Mouse (Mus musculus): ENCODE results near the gene Saal1. TPM values are rescaled to one million over a fixed set of nuclear protein-coding genes. Genes with fewer than 3 reads are reported as not detected.

Saal1 gene
- polyA plus RNA-seq, 1 experiment from 2014 or later, result 19.0 TPM

DNA sequence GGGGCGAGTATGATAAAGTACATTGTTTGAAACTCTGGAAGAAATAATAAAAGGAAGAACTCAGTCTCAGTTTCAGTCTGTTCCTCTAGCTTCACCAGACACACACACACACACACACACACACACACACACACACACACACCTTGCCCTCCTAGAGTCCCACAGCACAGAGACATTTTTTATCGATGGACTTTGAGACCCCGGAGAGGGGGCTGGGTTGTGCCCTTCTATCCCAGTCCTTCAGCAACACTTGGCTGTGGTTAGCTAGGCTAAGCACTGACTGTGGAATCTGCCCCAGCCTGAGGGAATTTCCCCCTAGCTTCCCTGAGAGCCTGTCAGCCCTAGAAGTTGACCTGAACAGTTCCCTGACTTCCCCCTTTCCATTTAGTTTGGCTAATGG, 13.4 kb upstream of the Saal1 start:
- H3K36me3 ChIP-seq, result no peaks in the 10 kb centered on the region
- 83% methylated on average over 3 of the region's 3 CpGs for WGBS
- H3K4me2 ChIP-seq (replicated peaks), result no peak overlapping the region
- H3K9ac ChIP-seq (replicated peaks), result no peak overlapping the region
- ATAC-seq, result no peak
- H3K4me3 ChIP-seq (replicated peaks), result no peak overlapping the region
- no peak overlapping the region for H3K27ac ChIP-seq
- 0 out of 2 replicates have a peak, but pooled peaks cover 3% of the 10 kb centered on the region for H3K27me3 ChIP-seq
- no peaks in the 10 kb centered on the region for H3K4me1 ChIP-seq (replicated peaks)
- no peaks in the 10 kb centered on the region for H3K9me3 ChIP-seq

DNA sequence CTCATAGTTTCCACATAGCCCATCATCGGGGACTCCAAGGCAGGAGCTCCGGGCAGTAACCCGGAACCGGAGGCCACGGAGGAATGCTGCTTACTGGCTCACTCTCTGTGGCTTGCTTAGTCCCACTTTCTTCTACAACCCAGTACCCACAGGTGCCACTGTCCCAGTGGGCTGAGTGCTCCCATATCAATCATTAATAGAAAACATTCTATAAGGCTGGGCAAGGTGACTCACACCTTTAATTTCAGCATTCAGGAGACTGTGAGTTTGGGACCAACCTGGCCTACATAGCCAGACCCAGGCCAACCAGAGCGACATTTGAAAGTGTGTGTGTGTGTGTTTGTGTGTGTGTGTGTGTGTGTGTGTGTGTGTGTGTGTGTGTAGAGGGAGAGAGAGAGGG, 12.9 kb upstream of the Saal1 start:
- 95% methylated on average over 6 of the region's 6 CpGs for WGBS
- H3K27me3 ChIP-seq, result 0 out of 2 replicates have a peak, but pooled peaks cover 3% of the 10 kb centered on the region
- H3K27ac ChIP-seq, result no peak overlapping the region
- no peaks in the 10 kb centered on the region for H3K9me3 ChIP-seq
- H3K9ac ChIP-seq (replicated peaks), result no peak overlapping the region
- ATAC-seq, result no peak
- H3K4me2 ChIP-seq (replicated peaks), result no peak overlapping the region
- no peaks in the 10 kb centered on the region for H3K36me3 ChIP-seq
- H3K4me1 ChIP-seq (replicated peaks), result no peaks in the 10 kb centered on the region
- H3K4me3 ChIP-seq (replicated peaks), result no peak overlapping the region

- Histone ChIP-seq H3K9ac (replicated peaks) (no peak overlapping the region), H3K4me2 (replicated peaks) (no peak overlapping the region), H3K27ac (no peak overlapping the region), H3K9me3 (no peaks in the 10 kb centered on the region), H3K4me3 (replicated peaks) (no peak overlapping the region), H3K27me3 (peaks cover 3% of the 10 kb centered on the region; the same call in 1 of the 2 replicates), H3K36me3 (no peaks in the 10 kb centered on the region), H3K4me1 (replicated peaks) (no peaks in the 10 kb centered on the region)
- WGBS, result 71% methylated on average over 9 of the region's 9 CpGs
- no peak for ATAC-seq
These were observed 10.0 kb upstream of the Saal1 start for GRCm38 (mm10) chr7:46720460-46720859.

- no peak for ATAC-seq
- Histone ChIP-seq H3K4me2 (replicated peaks) (no peak overlapping the region), H3K9me3 (no peaks in the 10 kb centered on the region), H3K4me3 (replicated peaks) (no peak overlapping the region), H3K4me1 (replicated peaks) (no peaks in the 10 kb centered on the region), H3K27ac (no peak overlapping the region), H3K9ac (replicated peaks) (no peak overlapping the region), H3K36me3 (no peaks in the 10 kb centered on the region), H3K27me3 (peaks cover 3% of the 10 kb centered on the region; the same call in 1 of the 2 replicates)
- WGBS, result 87% methylated on average over 7 of the region's 7 CpGs
These were observed 9.0 kb upstream of the Saal1 start for GRCm38 (mm10) chr7:46719526-46719925.

GRCm38 (mm10) chr7:46718591-46719270, 8.3 kb upstream of the Saal1 start:
- no peak for ATAC-seq
- H3K27ac ChIP-seq, result no peak overlapping the region
- H3K27me3 ChIP-seq, result peaks cover 3% of the 10 kb centered on the region; the same call in 1 of the 2 replicates
- H3K4me3 ChIP-seq (replicated peaks), result no peak overlapping the region
- H3K9me3 ChIP-seq, result no peaks in the 10 kb centered on the region
- H3K36me3 ChIP-seq, result no peaks in the 10 kb centered on the region
- no peak overlapping the region for H3K9ac ChIP-seq (replicated peaks)
- WGBS, result 87% methylated on average over 7 of the region's 7 CpGs
- no peaks in the 10 kb centered on the region for H3K4me1 ChIP-seq (replicated peaks)
- no peak overlapping the region for H3K4me2 ChIP-seq (replicated peaks)

GRCm38 (mm10) chr7:46716897-46717296, 6.4 kb upstream of the Saal1 start:
- ATAC-seq, result no peak
- WGBS, result 77% methylated on average over 5 of the region's 5 CpGs
- H3K36me3 ChIP-seq, result no peaks in the 10 kb centered on the region
- no peak overlapping the region for H3K27ac ChIP-seq
- H3K4me2 ChIP-seq (replicated peaks), result no peak overlapping the region
- no peaks in the 10 kb centered on the region for H3K9me3 ChIP-seq
- H3K4me3 ChIP-seq (replicated peaks), result no peak overlapping the region
- no peaks in the 10 kb centered on the region for H3K4me1 ChIP-seq (replicated peaks)
- H3K9ac ChIP-seq (replicated peaks), result no peak overlapping the region
- H3K27me3 ChIP-seq, result peaks cover 3% of the 10 kb centered on the region; the same call in 1 of the 2 replicates

GRCm38 (mm10) chr7:46715600-46715999, 5.1 kb upstream of the Saal1 start, which contains the start of gene Saa3:
Saa3 (minus strand) TSS chr7:46715700.
- H3K4me1 ChIP-seq (replicated peaks), result no peaks in the 10 kb centered on the region
- H3K4me3 ChIP-seq (replicated peaks), result no peak within 1 kb of the TSS
- H3K9me3 ChIP-seq, result no peaks in the 10 kb centered on the region
- H3K4me2 ChIP-seq (replicated peaks), result no peak within 1 kb of the TSS
- no peaks in the 10 kb centered on the region for H3K36me3 ChIP-seq
- no peak within 1 kb of the TSS for H3K9ac ChIP-seq (replicated peaks)
- 92% methylated on average over 5 of the region's 5 CpGs for WGBS
- H3K27me3 ChIP-seq, result peaks cover 3% of the 10 kb centered on the region; the same call in 1 of the 2 replicates
- no peak for ATAC-seq
- H3K27ac ChIP-seq, result no peak within 1 kb of the TSS

DNA sequence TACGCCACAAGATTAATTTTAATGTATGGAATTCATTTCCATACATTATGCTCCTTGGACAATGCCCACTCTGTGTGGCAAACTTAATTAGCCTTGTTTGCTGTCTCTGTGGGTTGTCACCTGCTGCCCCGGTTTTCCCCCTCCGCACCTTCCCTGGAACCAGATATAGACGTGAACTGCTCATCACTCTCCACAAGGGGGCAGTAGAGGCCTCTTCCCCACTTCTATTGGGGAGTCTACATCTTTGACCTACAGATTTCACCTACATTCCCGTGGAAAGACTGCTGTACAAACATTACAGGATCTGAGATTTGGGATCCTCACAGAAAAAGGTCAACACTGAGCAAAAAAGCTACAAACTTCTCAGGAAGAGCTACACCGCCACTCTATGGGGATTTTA, 4.0 kb upstream of the Saal1 start:
- Histone ChIP-seq H3K9ac (replicated peaks) (no peak overlapping the region), H3K4me1 (replicated peaks) (peaks cover 4% of the 10 kb centered on the region), H3K36me3 (no peaks in the 10 kb centered on the region), H3K4me3 (replicated peaks) (no peak overlapping the region), H3K4me2 (replicated peaks) (no peak overlapping the region), H3K27me3 (peaks cover 2% of the 10 kb centered on the region; the same call in 1 of the 2 replicates), H3K27ac (no peak overlapping the region), H3K9me3 (no peaks in the 10 kb centered on the region)
- 34% methylated on average over 6 of the region's 6 CpGs for WGBS
- no peak for ATAC-seq

- 82% methylated on average over 6 of the region's 6 CpGs for WGBS
- H3K4me1 ChIP-seq (replicated peaks), result peaks cover 10% of the 10 kb centered on the region
- H3K4me3 ChIP-seq (replicated peaks), result no peak overlapping the region
- H3K9me3 ChIP-seq, result no peaks in the 10 kb centered on the region
- H3K9ac ChIP-seq (replicated peaks), result no peak overlapping the region
- peaks cover 10% of the 10 kb centered on the region; the same call in 1 of the 2 replicates for H3K36me3 ChIP-seq
- ATAC-seq, result no peak
- H3K27ac ChIP-seq, result no peak overlapping the region
- H3K27me3 ChIP-seq, result no peaks in the 10 kb centered on the region; the same call in 1 of the 2 replicates
- H3K4me2 ChIP-seq (replicated peaks), result no peak overlapping the region
These were observed 1.8 kb upstream of the Saal1 start for GRCm38 (mm10) chr7:46712250-46712649.

DNA sequence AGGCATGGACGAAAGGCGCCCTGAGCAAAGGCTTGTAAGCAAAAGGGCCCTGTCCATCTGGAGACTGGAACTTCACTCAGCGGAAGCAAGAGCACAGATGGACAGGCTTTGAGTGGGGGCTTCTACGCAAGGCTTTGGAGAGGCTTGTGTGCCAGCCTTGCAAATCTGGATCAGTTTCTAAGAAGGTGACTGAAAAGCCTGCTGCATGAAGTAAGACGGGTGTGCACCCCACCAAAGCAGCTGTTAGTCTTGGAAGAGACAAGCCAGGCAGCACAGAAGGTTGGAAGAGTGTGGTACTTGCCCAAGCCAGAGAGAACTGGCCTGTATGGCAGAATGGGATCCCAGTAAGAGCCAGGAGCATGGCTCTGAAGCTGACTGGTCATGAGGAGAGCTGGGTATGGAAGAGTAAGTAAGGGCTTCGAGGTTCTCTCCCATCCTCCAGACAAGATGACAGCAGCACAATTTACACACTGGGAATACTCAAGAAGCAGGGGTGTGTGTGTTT, 9.9 kb downstream of the Saal1 start:
- Histone ChIP-seq H3K27me3 (no peaks in the 10 kb centered on the region), H3K4me1 (replicated peaks) (no peaks in the 10 kb centered on the region), H3K4me2 (replicated peaks) (no peak overlapping the region), H3K36me3 (peaks cover 94% of the 10 kb centered on the region), H3K27ac (no peak overlapping the region), H3K4me3 (replicated peaks) (no peak overlapping the region), H3K9ac (replicated peaks) (no peak overlapping the region), H3K9me3 (no peaks in the 10 kb centered on the region)
- ATAC-seq, result no peak
- WGBS, result 93% methylated on average over 6 of the region's 6 CpGs

DNA sequence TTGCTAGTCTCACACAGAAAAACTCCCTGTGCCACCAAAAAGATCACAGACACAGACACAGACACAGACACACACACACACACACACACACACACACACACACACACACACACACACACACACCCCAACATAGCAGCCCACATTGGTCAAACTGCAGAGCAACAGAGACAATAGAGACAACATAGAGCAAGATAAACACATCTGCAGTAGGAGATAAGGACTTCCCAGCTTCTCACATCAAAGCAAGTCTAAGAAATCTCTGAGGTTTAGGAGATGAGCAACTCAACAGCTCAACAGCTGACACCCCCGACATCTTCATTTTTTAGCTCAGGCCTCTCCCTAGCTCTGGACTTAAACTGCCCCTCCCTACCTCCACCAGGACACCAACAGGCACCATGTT, 13.7 kb downstream of the Saal1 start:
- Histone ChIP-seq H3K36me3 (peaks cover 76% of the 10 kb centered on the region), H3K27me3 (no peaks in the 10 kb centered on the region), H3K9me3 (no peaks in the 10 kb centered on the region), H3K4me2 (replicated peaks) (no peak overlapping the region), H3K4me1 (replicated peaks) (no peaks in the 10 kb centered on the region), H3K27ac (no peak overlapping the region), H3K9ac (replicated peaks) (no peak overlapping the region), H3K4me3 (replicated peaks) (no peak overlapping the region)
- 94% methylated on average over 1 of the region's 1 CpGs for WGBS
- no peak for ATAC-seq

DNA sequence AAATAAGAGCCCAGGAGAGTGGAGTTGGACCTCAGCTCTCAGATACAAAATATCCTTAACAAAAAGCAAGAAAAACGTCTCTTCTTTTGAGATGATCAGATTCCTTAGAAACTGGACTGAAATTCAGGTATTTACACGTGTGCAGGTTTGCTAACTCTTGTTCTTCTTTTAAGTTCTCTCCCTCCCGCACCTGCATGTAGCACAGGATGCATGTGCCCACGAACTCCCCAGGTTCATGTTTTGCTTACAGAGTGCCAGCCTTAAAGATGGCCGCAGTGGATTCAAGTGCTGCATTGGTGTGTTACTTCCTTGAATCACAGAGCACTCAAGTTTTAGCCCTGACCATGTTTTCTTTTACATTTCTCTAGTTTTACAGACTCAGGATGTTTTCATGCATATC, 23.7 kb downstream of the Saal1 start:
- Histone ChIP-seq H3K27ac (no peak overlapping the region), H3K4me3 (replicated peaks) (no peak overlapping the region), H3K4me2 (replicated peaks) (no peak overlapping the region)

GRCm38 (mm10) chr7:46680732-46681131, 29.7 kb downstream of the Saal1 start:
- no peak overlapping the region for H3K27ac ChIP-seq
- H3K9ac ChIP-seq (replicated peaks), result no peak overlapping the region
- H3K4me1 ChIP-seq (replicated peaks), result no peaks in the 10 kb centered on the region
- no peaks in the 10 kb centered on the region for H3K36me3 ChIP-seq
- H3K27me3 ChIP-seq, result no peaks in the 10 kb centered on the region
- H3K4me2 ChIP-seq (replicated peaks), result no peak overlapping the region
- H3K4me3 ChIP-seq (replicated peaks), result no peak overlapping the region
- no peaks in the 10 kb centered on the region for H3K9me3 ChIP-seq
- ATAC-seq, result no peak

More for the DNA sequence above, 23.7 kb downstream of the Saal1 start:
- Histone ChIP-seq H3K27me3 (no peaks in the 10 kb centered on the region), H3K4me1 (replicated peaks) (no peaks in the 10 kb centered on the region), H3K36me3 (peaks cover 40% of the 10 kb centered on the region), H3K9me3 (no peaks in the 10 kb centered on the region), H3K9ac (replicated peaks) (no peak overlapping the region)
- no peak for ATAC-seq
- WGBS, result 91% methylated on average over 5 of the region's 5 CpGs
